Mouse (Mus musculus): ENCODE results near the gene Krtap3-3. TPM values are rescaled to one million over a fixed set of nuclear protein-coding genes. Genes with fewer than 3 reads are reported as not detected.
"Not testable (repeated sequence)": the region's sequence is repeated elsewhere in the genome, so short reads cannot be mapped to it uniquely, and the experiment has no call there.

The Krtap3-3 gene
- 1.2 TPM in 1 of 2 replicates, not detected in the other for polyA plus RNA-seq (2012; rRNA removed)

DNA sequence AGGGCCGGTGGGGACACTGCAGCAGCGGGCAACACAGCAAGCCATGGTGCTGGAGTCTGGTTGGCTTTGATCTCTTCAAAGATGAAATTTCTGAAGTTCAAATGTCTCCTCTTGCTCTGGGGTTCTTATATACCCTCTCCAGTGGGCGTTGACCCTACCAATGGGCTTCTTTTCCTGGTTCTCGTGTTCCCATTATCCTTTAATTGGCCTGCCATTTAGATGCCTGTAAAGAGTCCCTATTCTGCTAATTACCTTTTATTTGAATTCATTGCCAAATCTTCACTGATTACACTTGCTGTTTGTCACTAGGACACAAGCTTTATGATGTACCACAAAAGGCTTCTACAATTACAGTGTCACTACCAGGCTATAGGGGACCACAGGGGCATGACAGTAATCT lies at the start of gene Krtap3-3:
Gene Krtap3-3, minus strand, starts transcription at position 101 of the 400 bp plus-strand sequence.
- H3K4me1 ChIP-seq (ENCODE audit: control insufficient read depth, insufficient read depth, low read length): no peaks in the 10 kb centered on the region
- DNase-seq: no peak
- 63% methylated on average over 4 of the region's 4 CpGs for WGBS
- H3K4me3 ChIP-seq (replicated peaks; ENCODE audit: extremely low read depth, low read depth, low read length): no peak within 1 kb of the TSS
- TF ChIP-seq POLR2A (IDR thresholded peaks at IDR 0.05; ENCODE audit: borderline replicate concordance, extremely low read depth, low read depth, low read length) (no peak), CTCF (IDR thresholded peaks at IDR 0.05; ENCODE audit: insufficient read depth, low read length) (no peak)

DNA sequence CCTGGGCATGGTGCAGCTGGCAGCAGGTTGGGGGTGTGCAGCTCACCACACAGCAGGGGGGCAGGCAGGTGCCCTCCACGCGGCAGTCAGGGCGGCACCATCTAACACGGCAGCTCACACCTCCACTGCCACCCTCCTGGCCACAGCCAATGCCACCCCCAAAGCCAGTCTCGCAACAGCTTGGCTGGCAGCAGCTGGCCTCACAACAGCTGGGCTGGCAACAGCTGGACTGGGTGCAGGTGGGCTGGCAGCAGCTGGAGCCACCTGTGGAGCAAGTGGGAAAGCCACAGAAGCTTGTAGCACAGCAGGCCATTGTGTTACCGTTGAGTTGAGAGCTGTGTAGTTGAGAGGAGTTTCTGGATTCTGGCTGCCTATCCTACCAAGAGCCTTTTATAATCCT lies 47.1 kb upstream of the Krtap3-3 start, which contains the start of gene Krtap9-3:
Gene Krtap9-3, minus strand, starts transcription at position 364 of the 400 bp plus-strand sequence.
- 71% methylated on average over 6 of the region's 6 CpGs for WGBS
- not testable (repeated sequence) for H3K4me1 ChIP-seq (ENCODE audit: control insufficient read depth, insufficient read depth, low read length); H3K4me3 ChIP-seq (replicated peaks; ENCODE audit: extremely low read depth, low read depth, low read length); DNase-seq

DNA sequence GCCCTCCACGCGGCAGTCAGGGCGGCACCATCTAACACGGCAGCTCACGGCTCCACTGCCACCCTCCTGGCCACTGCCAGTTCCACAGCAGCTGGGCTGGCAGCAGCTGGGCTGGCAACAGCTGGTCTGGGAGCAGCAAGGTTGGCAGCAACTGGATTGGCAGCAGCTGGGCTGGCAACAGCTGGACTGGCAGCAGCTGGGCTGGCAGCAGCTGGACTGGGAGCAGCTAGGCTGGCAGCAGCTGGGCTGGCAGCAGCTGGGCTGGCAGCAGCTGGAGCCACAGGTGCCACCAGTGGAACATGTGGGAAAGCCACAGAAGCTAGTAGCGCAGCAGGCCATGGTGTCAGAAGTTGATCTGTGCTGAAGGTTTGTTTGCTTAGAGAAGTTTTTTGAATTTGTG lies 40.3 kb upstream of the Krtap3-3 start, which contains the start of gene Krtap1-3:
Gene Krtap1-3, minus strand, starts transcription at position 359 of the 400 bp plus-strand sequence.
- no peak for DNase-seq
- H3K4me3 ChIP-seq (replicated peaks; ENCODE audit: extremely low read depth, low read depth, low read length): no peak within 1 kb of the TSS
- no peaks in the 10 kb centered on the region for H3K4me1 ChIP-seq (ENCODE audit: control insufficient read depth, insufficient read depth, low read length)
- no peak for TF ChIP-seq POLR2A (IDR thresholded peaks at IDR 0.05; ENCODE audit: borderline replicate concordance, extremely low read depth, low read depth, low read length)
- no peak for TF ChIP-seq CTCF (IDR thresholded peaks at IDR 0.05; ENCODE audit: insufficient read depth, low read length)
- 76% methylated on average over 6 of the region's 6 CpGs for WGBS

DNA sequence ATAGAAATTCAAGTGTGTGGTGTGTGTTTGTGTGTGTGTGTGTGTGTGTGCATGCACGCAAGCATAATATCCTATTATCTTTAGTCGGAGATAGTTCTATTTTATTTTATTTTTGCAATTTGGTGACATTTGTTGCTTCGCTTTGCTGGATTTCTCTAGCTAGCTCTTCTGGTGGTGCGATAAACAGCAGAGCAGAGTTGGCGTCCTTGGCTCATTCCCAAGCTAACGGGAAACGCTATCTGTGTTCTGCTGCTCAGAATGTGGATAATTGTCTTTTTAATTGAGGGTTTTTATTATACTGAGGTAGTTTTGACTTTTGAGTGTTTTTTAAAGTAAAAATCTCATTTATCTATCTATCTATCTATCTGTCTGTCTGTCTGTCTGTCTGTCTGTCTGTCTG lies 34.4 kb upstream of the Krtap3-3 start:
- 78% methylated on average over 7 of the region's 7 CpGs for WGBS
- TF ChIP-seq CTCF (IDR thresholded peaks at IDR 0.05; ENCODE audit: insufficient read depth, low read length) (no peak), POLR2A (IDR thresholded peaks at IDR 0.05; ENCODE audit: borderline replicate concordance, extremely low read depth, low read depth, low read length) (no peak)
- Histone ChIP-seq H3K4me3 (replicated peaks; ENCODE audit: extremely low read depth, low read depth, low read length) (no peak overlapping the region), H3K4me1 (ENCODE audit: control insufficient read depth, insufficient read depth, low read length) (no peaks in the 10 kb centered on the region)
- no peak for DNase-seq

DNA sequence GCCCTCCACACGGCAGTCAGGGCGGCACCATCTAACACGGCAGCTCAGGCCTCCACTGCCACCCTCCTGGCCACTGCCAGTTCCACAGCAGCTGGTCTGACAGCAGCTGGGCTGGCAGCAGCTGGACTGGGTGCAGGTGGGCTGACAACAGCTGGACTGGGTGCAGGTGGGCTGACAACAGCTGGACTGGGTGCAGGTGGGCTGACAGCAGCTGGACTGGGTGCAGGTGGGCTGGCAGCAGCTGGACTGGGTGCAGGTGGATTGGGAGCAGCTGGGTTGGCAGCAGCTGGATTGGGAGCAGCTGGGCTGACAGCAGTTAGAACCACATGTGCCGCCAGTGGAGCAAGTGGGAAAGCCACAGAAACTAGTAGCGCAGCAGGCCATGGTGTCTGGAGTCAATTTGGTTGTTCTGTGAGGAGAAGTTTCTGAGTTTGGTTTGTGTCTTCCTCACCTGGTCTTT lies 32.6 kb upstream of the Krtap3-3 start, which contains the start of gene Krtap1-4:
Gene Krtap1-4, minus strand, starts transcription at position 410 of the 460 bp plus-strand sequence.
- no peak for DNase-seq
- 75% methylated on average over 5 of the region's 5 CpGs for WGBS

DNA sequence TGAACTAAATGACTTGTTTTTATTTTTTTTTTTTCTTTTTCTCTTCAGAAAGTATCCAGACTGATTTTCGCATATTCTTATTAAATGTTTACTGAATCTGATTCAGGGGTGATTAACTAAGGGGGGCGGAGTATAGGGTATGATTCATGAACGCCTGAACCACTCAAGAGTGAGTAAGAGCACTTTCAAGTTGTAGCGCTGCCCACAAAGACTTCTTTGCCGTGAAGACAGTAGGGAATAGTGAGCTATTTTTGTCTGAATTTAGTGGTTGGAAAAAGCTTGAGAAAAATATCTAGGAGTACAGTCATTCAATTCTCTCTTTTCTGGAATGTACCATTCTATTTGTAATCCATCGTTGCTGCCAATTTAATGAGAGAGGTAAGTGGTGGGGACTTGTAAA lies 30.9 kb upstream of the Krtap3-3 start:
- DNase-seq: no peak
- no peaks in the 10 kb centered on the region for H3K4me1 ChIP-seq (ENCODE audit: control insufficient read depth, insufficient read depth, low read length)
- TF ChIP-seq POLR2A (IDR thresholded peaks at IDR 0.05; ENCODE audit: borderline replicate concordance, extremely low read depth, low read depth, low read length) (no peak), CTCF (IDR thresholded peaks at IDR 0.05; ENCODE audit: insufficient read depth, low read length) (no peak)
- 69% methylated on average over 6 of the region's 6 CpGs for WGBS
- no peak overlapping the region for H3K4me3 ChIP-seq (replicated peaks; ENCODE audit: extremely low read depth, low read depth, low read length)

More for the DNA sequence above, 32.6 kb upstream of the Krtap3-3 start, which contains the start of gene Krtap1-4:
- no peaks in the 10 kb centered on the region for H3K4me1 ChIP-seq (ENCODE audit: control insufficient read depth, insufficient read depth, low read length)
- TF ChIP-seq CTCF (IDR thresholded peaks at IDR 0.05; ENCODE audit: insufficient read depth, low read length) (no peak), POLR2A (IDR thresholded peaks at IDR 0.05; ENCODE audit: borderline replicate concordance, extremely low read depth, low read depth, low read length) (no peak)
- no peak within 1 kb of the TSS for H3K4me3 ChIP-seq (replicated peaks; ENCODE audit: extremely low read depth, low read depth, low read length)

DNA sequence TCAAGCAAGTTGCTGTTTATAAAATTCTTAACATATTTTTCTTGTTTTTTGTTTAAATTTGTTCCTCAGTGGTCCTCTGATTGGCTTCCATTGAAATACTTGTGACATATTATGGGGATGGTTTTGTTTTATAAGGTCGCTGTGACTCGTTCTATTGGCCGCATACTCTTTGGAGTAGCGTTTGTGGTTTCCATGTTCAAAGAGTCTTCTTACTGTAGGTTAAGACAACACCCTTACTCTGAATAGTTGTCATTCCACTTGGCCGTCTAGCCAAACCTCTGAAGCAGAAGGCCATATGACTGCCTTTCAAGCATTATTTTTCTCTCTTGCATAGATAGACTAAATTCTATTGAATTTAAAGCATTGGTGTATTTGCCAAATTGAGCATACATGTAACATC lies 30.4 kb upstream of the Krtap3-3 start:
- no peak for DNase-seq
- WGBS: 79% methylated on average over 5 of the region's 5 CpGs
- no peak overlapping the region for H3K4me3 ChIP-seq (replicated peaks; ENCODE audit: extremely low read depth, low read depth, low read length)
- TF ChIP-seq CTCF (IDR thresholded peaks at IDR 0.05; ENCODE audit: insufficient read depth, low read length) (no peak), POLR2A (IDR thresholded peaks at IDR 0.05; ENCODE audit: borderline replicate concordance, extremely low read depth, low read depth, low read length) (no peak)
- H3K4me1 ChIP-seq (ENCODE audit: control insufficient read depth, insufficient read depth, low read length): no peaks in the 10 kb centered on the region

DNA sequence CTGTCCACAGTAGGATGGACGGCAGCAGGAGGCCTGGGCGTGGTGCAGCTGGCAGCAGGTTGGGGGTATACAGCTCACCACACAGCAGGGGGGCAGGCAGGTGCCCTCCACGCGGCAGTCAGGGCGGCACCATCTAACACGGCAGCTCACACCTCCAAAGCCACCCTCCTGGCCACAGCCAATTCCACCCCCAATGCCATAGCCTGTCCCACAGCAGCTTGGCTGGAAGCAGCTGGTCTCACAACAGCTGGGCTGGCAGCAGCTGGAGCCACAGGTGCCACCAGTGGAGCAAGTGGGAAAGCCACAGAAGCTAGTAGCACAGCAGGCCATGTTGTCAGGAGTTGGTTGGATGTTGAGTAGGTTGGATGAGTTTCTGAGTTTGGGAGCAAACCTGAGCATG lies 30.0 kb upstream of the Krtap3-3 start, which contains the start of gene Krtap1-5:
Gene Krtap1-5, minus strand, starts transcription at position 381 of the 400 bp plus-strand sequence.
- Histone ChIP-seq H3K4me1 (ENCODE audit: control insufficient read depth, insufficient read depth, low read length) (no peaks in the 10 kb centered on the region), H3K4me3 (replicated peaks; ENCODE audit: extremely low read depth, low read depth, low read length) (no peak within 1 kb of the TSS)
- no peak for DNase-seq
- 72% methylated on average over 6 of the region's 6 CpGs for WGBS
- no peak for TF ChIP-seq CTCF (IDR thresholded peaks at IDR 0.05; ENCODE audit: insufficient read depth, low read length)
- TF ChIP-seq POLR2A (IDR thresholded peaks at IDR 0.05; ENCODE audit: borderline replicate concordance, extremely low read depth, low read depth, low read length): no peak

DNA sequence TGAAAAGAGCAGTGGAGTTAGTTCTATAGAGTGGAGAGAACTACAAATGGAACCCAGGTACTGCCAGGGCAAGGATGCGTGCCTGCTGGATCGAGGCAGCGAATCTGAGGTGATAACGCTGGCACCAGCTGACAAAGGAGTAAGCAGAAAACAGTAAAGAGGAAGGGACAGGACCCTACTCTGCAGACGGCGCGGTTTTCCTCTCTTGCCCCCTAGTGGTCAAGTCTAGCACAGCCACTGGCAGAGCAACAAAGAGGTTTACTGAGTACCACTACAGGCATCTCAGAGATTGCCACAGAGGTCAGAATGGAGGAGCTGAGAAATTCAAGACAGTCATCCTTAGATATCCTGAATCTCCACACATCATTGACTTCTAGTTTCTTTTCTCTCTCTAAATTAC lies 23.4 kb upstream of the Krtap3-3 start:
- DNase-seq: peak; percentile 72
- no peak overlapping the region for H3K4me3 ChIP-seq (replicated peaks; ENCODE audit: extremely low read depth, low read depth, low read length)
- peak; percentile 71 for TF ChIP-seq CTCF (IDR thresholded peaks at IDR 0.05; ENCODE audit: insufficient read depth, low read length)
- TF ChIP-seq POLR2A (IDR thresholded peaks at IDR 0.05; ENCODE audit: borderline replicate concordance, extremely low read depth, low read depth, low read length): no peak
- WGBS: 0% methylated on average over 7 of the region's 7 CpGs
- no peaks in the 10 kb centered on the region for H3K4me1 ChIP-seq (ENCODE audit: control insufficient read depth, insufficient read depth, low read length)

DNA sequence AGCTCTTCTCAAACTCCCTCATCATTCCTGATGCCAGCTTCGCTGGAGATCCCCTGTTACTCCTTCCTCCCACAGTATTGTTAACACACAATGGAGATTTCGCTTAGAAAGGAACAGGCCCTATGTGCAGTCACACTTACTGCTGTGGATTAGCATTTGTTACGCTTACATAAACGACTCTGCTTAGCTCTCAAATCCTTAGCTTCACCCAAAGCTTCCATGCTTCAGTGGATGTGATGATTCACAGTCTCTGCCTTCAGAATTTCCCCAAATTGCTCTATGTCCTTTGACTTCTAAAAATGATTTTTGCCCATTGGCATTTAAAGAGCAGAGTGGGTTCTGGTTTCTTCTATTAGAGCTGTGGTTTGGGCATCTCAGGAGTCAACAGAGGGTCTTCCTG lies 22.5 kb upstream of the Krtap3-3 start:
- 68% methylated on average over 4 of the region's 4 CpGs for WGBS
- Histone ChIP-seq H3K4me3 (replicated peaks; ENCODE audit: extremely low read depth, low read depth, low read length) (no peak overlapping the region), H3K4me1 (ENCODE audit: control insufficient read depth, insufficient read depth, low read length) (no peaks in the 10 kb centered on the region)
- no peak for TF ChIP-seq CTCF (IDR thresholded peaks at IDR 0.05; ENCODE audit: insufficient read depth, low read length)
- no peak for TF ChIP-seq POLR2A (IDR thresholded peaks at IDR 0.05; ENCODE audit: borderline replicate concordance, extremely low read depth, low read depth, low read length)
- DNase-seq: no peak

All from lung, adult 2 months (tissue).